Mouse (Mus musculus) gastrocnemius, postnatal 10 days (tissue): ENCODE data around the gene Il17rb. TPM values are rescaled to one million over a fixed set of nuclear protein-coding genes. Genes with fewer than 3 reads are reported as not detected.

Experiments
- DNase-seq: peaks from one replicate; pipeline ENCODE4 v3.0.0; 2021; ENCODE audit warnings: mixed read lengths
- microRNA-seq, 2 experiments: library from miRNA; unstranded; fragments of <30 nt; microRNA quantifications; one replicate each; pipeline ENCODE4 v1.2.0; 2021
- total RNA-seq, 2 experiments: library from RNA; stranded (reverse); gene quantifications; 2 replicates each; pipeline ENCODE4 v1.2.3; 2021

The Il17rb gene
- total RNA-seq, 2 experiments from 2014 or later = 0.16 TPM; not detected in 1

DNA sequence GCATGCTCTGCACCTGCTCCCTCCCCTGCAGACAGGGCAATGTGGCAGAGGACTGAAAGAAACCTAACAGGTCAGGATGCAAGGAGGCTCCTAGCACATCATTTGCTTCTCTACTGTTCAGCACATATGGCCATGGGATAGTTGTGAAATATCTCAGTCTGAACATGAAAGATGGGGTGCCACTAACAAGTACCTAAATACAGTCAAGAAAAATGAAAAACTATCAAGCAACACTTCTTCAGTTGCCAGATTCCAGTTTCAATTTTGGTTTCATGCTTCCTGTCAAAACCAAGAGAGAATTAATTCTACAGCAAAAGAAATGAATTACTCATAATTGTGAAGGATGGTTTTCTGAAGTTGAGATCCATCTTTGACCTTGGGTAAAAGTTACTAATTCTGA lies 51.3 kb downstream of the Il17rb start:
- DNase-seq = no peak

DNA sequence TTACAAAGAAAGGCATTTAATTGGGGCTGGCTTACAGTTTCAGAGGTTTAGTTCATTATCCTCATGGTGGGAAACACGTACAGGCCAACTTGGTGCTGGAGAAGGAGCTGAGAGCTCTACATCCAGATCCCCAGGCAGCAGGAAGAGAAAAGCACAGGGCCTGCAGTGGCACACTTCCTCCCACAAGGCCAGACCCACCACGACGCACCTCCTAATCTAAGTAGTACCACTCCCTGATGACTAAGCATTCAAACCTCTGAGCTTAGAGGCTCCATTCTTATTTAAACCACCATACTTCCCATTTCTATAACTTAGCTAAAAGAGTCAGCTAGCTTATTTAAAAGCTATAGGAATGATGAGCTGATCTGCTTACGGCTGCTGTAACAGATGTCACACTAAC lies 57.9 kb downstream of the Il17rb start:
- no peak for DNase-seq

DNA sequence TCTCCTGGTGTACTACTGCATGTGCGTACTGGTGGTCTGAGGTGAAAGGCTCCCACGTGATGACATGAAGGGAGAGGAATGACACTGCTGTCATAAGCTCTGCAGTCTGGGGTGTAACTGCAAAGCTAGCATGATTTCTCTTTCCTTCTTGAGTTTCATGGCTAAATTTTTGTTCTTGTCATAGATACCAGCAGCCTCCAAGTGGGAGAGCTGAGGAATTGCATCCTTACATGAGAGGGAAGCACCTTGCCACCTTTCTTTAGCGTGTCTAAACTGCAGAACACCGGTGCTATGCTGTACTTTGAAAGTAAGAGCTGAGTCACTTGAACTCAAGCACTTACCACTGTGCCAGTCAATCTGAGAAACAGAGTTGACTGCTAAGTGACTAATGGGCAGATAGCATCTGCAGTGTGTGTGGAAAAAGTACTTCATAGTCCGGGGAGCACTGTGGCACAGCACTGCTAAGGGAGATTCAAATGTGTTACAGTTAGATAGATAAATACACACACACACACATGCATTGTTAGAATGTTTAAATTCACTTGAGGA lies 61.9 kb downstream of the Il17rb start:
- no peak for DNase-seq

Small RNAs within 50 kb of the gene (microRNA-seq; reads per million reads assigned to microRNA genes)
- gene Mir6947 = 0 reads per million in 2 experiments

Other genes with a start within 250 kb of the Il17rb start
- 10 to 100 TPM; 58.3 to 58.5 TPM for gene Selenok, start 40.6 kb downstream of the Il17rb start, total RNA-seq
- gene Actr8, start 30.6 kb downstream of the Il17rb start, total RNA-seq = 10 to 100 TPM; 29.7 to 34.0 TPM
- under 1 TPM; 0.35 to 0.41 TPM for gene Chdh, start 127 bp upstream of the Il17rb start, total RNA-seq